Mouse (Mus musculus): ENCODE measurements around the gene B3galt6.

The B3galt6 gene

GRCm38 (mm10) chr4:155991211-155991907 lies 1.1 kb downstream of the B3galt6 start:
- DNase-seq (ENCODE audit: low read depth, low spot score): no peak

GRCm38 (mm10) chr4:155983788-155984187 lies 8.7 kb downstream of the B3galt6 start:
- no peak for DNase-seq (ENCODE audit: low read depth, low spot score)

GRCm38 (mm10) chr4:155981436-155982082 lies 10.9 kb downstream of the B3galt6 start:
- DNase-seq (ENCODE audit: low read depth, low spot score): no peak

GRCm38 (mm10) chr4:155973239-155973638 lies 19.2 kb downstream of the B3galt6 start:
- no peak for DNase-seq (ENCODE audit: low read depth, low spot score)

GRCm38 (mm10) chr4:155972651-155973050 lies 19.8 kb downstream of the B3galt6 start:
- DNase-seq (ENCODE audit: low read depth, low spot score): no peak

GRCm38 (mm10) chr4:155970286-155970685 lies 22.2 kb downstream of the B3galt6 start:
- no peak for DNase-seq (ENCODE audit: low read depth, low spot score)

GRCm38 (mm10) chr4:155969043-155969653 lies 23.3 kb downstream of the B3galt6 start:
- DNase-seq (ENCODE audit: low read depth, low spot score): no peak

- DNase-seq (ENCODE audit: low read depth, low spot score): no peak
These were observed 28.1 kb downstream of the B3galt6 start for GRCm38 (mm10) chr4:155964396-155964795.

GRCm38 (mm10) chr4:155963106-155963505 lies 29.3 kb downstream of the B3galt6 start:
- no peak for DNase-seq (ENCODE audit: low read depth, low spot score)

GRCm38 (mm10) chr4:155962167-155962971 lies 30.1 kb downstream of the B3galt6 start, which contains the start of gene C1qtnf12:
Gene C1qtnf12 (plus strand): TSS chr4:155962318.
- DNase-seq (ENCODE audit: low read depth, low spot score): no peak

- peak; percentile 53 for DNase-seq (ENCODE audit: low read depth, low spot score)
These were observed 33.2 kb downstream of the B3galt6 start for GRCm38 (mm10) chr4:155959275-155959674.

GRCm38 (mm10) chr4:155955491-155955890 lies 37.0 kb downstream of the B3galt6 start:
- DNase-seq (ENCODE audit: low read depth, low spot score): no peak

GRCm38 (mm10) chr4:155947094-155947493 lies 45.4 kb downstream of the B3galt6 start:
- DNase-seq (ENCODE audit: low read depth, low spot score): no peak

GRCm38 (mm10) chr4:155944271-155944670 lies 48.2 kb downstream of the B3galt6 start:
- DNase-seq (ENCODE audit: low read depth, low spot score): no peak

GRCm38 (mm10) chr4:155943534-155944249 lies 48.8 kb downstream of the B3galt6 start, which contains the start of gene Ube2j2:
Gene Ube2j2 (plus strand): TSS chr4:155943831.
- DNase-seq (ENCODE audit: low read depth, low spot score): peak; percentile 96

GRCm38 (mm10) chr4:155943049-155943452 lies 49.4 kb downstream of the B3galt6 start:
- no peak for DNase-seq (ENCODE audit: low read depth, low spot score)

Data from telencephalon, adult 2 months (tissue).